25 mouse cellular contexts compared by ENCODE assay signal in the genomic region with DNA sequence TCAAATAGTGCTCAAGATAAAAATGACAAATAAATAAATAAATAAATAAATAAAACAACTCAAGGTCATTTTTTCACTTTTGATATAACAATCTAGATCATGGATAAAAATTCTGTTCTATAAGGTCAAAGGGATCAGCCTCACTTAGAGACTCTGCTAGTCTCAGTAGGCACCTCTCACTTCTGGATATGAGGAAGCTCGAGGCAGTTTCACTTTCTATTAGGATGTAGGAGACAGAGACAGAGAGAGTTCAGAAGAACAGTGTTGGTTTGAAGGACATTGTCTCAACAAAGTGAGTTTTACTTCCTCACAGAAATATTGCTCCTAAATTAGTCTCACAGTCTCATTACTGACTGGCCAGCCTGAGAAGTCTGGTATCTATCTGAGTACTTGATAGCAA.
"Had no signal": no experiment of that assay in that cellular context is flagged by ENCODE, and none has a peak within 500 bp of the region (broad histone marks: within the 10 kb centered on the region; RNA-seq: fewer than 3 reads in every experiment).

No protein-coding gene starts in this region.

- H3K4me1 ChIP-seq: heart, embryonic 13.5 days; heart, embryonic 15.5 days; kidney, embryonic 15.5 days; limb, embryonic 13.5 days; limb, embryonic 15.5 days; liver, embryonic 12.5 days had no signal

- DNase-seq: gastrocnemius, postnatal 14 days; gastrocnemius, postnatal 36 days; heart, adult 2 months; heart, postnatal 14 days; heart, postnatal 36 days; kidney, adult 11 months; kidney, adult 2 months; kidney, adult 9 months; kidney, postnatal 14 days; kidney, postnatal 36 days; layer of hippocampus, postnatal 36 days; left cerebral cortex, postnatal 4 days had no signal

- H3K9ac ChIP-seq: heart, embryonic 13.5 days; heart, embryonic 15.5 days; hindbrain, embryonic 14.5 days; kidney, embryonic 15.5 days; limb, embryonic 13.5 days; limb, embryonic 15.5 days; liver, embryonic 12.5 days; liver, embryonic 14.5 days had no signal

- H3K27me3 ChIP-seq: heart, embryonic 13.5 days; heart, embryonic 15.5 days; kidney, embryonic 15.5 days; limb, embryonic 13.5 days; limb, embryonic 15.5 days; liver, embryonic 12.5 days had no signal

- H3K27ac ChIP-seq: heart, adult 2 months; heart, embryonic 13.5 days; heart, embryonic 15.5 days; hindbrain, embryonic 14.5 days; hindbrain, postnatal 0 days; kidney, embryonic 15.5 days; kidney, postnatal 0 days; layer of hippocampus, adult 2 months; limb, embryonic 13.5 days; limb, embryonic 15.5 days; liver, embryonic 12.5 days; liver, embryonic 14.5 days had no signal

- H3K36me3 ChIP-seq: heart, embryonic 13.5 days; heart, embryonic 15.5 days; kidney, embryonic 15.5 days; limb, embryonic 13.5 days; limb, embryonic 15.5 days; liver, embryonic 12.5 days had no signal

- H3K9me3 ChIP-seq: heart, embryonic 13.5 days; heart, embryonic 15.5 days; kidney, embryonic 15.5 days; limb, embryonic 13.5 days; limb, embryonic 15.5 days; liver, embryonic 12.5 days had no signal

- H3K4me2 ChIP-seq: heart, embryonic 11.5 days; heart, embryonic 13.5 days; heart, embryonic 15.5 days; hindbrain, embryonic 14.5 days; kidney, embryonic 15.5 days; limb, embryonic 13.5 days; limb, embryonic 15.5 days; liver, embryonic 12.5 days had no signal

- H3K4me3 ChIP-seq: heart, adult 2 months; heart, embryonic 13.5 days; heart, embryonic 15.5 days; kidney, embryonic 15.5 days; layer of hippocampus, adult 2 months; limb, embryonic 13.5 days; limb, embryonic 15.5 days; liver, embryonic 12.5 days had no signal

- ATAC-seq: hindbrain, postnatal 0 days; intestine, embryonic 16.5 days; liver, embryonic 12.5 days had no signal
